Mouse (Mus musculus) lung, postnatal 0 days (tissue): ENCODE measurements around the gene Tex47. TPM values are rescaled to one million over a fixed set of nuclear protein-coding genes. Genes with fewer than 3 reads are reported as not detected.

Experiments used
- ATAC-seq: fragments of 200-750 bp; cut with Nextera tagmentation; 2 replicates; pipeline ENCODE4 v1.8.0; 2017; ENCODE audit warnings: moderate library complexity
- DNase-seq: peaks from one replicate; pipeline ENCODE4 v3.0.0-alpha.2; 2016; ENCODE audit warnings: low spot score
- H3K27ac ChIP-seq: fragments of 300-500 bp; sonication (generic); 2 replicates; pipeline ENCODE4 v1.5.1; 2014; ENCODE audit warnings: antibody characterized with exemption, mild to moderate bottlenecking, low read length, mixed read lengths
- H3K27me3 ChIP-seq: fragments of 300-500 bp; sonication (generic); replicated peaks from 2 replicates; pipeline ENCODE4 v1.6.1; 2014; ENCODE audit warnings: low read length, mixed read lengths; ENCODE audit not compliant: insufficient read depth
- H3K36me3 ChIP-seq: fragments of 300-500 bp; sonication (generic); 2 replicates; pipeline ENCODE4 v1.6.1; 2014; ENCODE audit warnings: low read length, mixed read lengths; ENCODE audit not compliant: insufficient read depth
- H3K4me1 ChIP-seq: fragments of 300-500 bp; sonication (generic); 2 replicates; pipeline ENCODE4 v1.6.1; 2014; ENCODE audit warnings: antibody characterized with exemption, low read depth, low read length, mixed read lengths; ENCODE audit not compliant: insufficient read depth
- H3K4me2 ChIP-seq: fragments of 300-500 bp; sonication (generic); replicated peaks from 2 replicates; pipeline ENCODE4 v1.6.1; 2014; ENCODE audit warnings: low read depth, mild to moderate bottlenecking, low read length, moderate library complexity, mixed read lengths
- H3K4me3 ChIP-seq: fragments of 300-500 bp; sonication (generic); 2 replicates; pipeline ENCODE4 v1.5.1; 2014; ENCODE audit warnings: low read depth, low read length
- H3K9ac ChIP-seq: fragments of 300-500 bp; sonication (generic); replicated peaks from 2 replicates; pipeline ENCODE4 v1.6.1; 2014; ENCODE audit warnings: low read depth, mild to moderate bottlenecking
- H3K9me3 ChIP-seq: fragments of 300-500 bp; sonication (generic); 2 replicates; pipeline ENCODE4 v1.6.1; 2016; ENCODE audit warnings: low read length, mixed read lengths
- CTCF ChIP-seq: IDR thresholded peaks from 2 replicates; pipeline ENCODE4 v1.5.1; 2016; ENCODE audit warnings: antibody characterized with exemption, mild to moderate bottlenecking
- EP300 ChIP-seq: IDR thresholded peaks from 2 replicates; pipeline ENCODE4 v1.6.1; 2016; ENCODE audit warnings: antibody characterized with exemption, mild to moderate bottlenecking, control low read depth
- WGBS: fragments of 180-500 bp; shearing (Covaris S2); extraction: QIAGEN DNeasy Blood & Tissue Kit; methylation state at CpG from one replicate; pipeline ENCODE4 v1.1.7; 2014; 5-methylcytosine and 5-hydroxymethylcytosine counted together
- polyA plus RNA-seq: library from polyadenylated mRNA; unstranded; fragments of >200 nt; fragmentation: Nextera tagmentation; extraction: Ambion mirVana; gene quantifications from 2 replicates; pipeline ENCODE4 v1.2.1, GENCODE M21; 2015

The Tex47 gene
- 0.05 and 0.10 TPM in 2 replicates for polyA plus RNA-seq

DNA sequence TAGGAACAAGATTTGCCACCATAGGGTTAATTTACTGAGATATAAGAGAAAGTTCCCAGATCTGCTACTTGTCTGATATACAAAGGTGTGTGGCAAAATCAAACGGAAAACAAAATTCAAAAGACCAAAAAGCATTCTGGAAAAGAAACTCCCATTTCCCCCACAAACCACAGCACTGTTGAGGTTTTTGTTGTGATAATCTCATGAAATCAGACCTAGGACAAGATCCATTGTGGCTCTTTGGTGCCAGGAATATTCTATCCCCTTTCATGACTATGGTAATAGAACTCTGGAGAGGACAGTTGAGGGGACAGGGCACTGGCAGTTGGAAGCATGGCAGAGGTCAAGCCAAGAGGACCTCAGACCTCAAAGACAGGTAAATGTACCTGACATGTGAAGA, at the start of gene Tex47:
TSS of gene Tex47 (plus strand) at position 301 of the 400 bp plus-strand sequence.
- Histone ChIP-seq H3K27me3 (no peaks in the 10 kb centered on the region), H3K9ac (no peak within 1 kb of the TSS), H3K36me3 (no peaks in the 10 kb centered on the region), H3K4me3 (no peak within 1 kb of the TSS), H3K4me2 (no peak within 1 kb of the TSS), H3K9me3 (no peaks in the 10 kb centered on the region), H3K27ac (no peak within 1 kb of the TSS), H3K4me1 (no peaks in the 10 kb centered on the region)
- ATAC-seq (no peak), DNase-seq (no peak)
- TF ChIP-seq CTCF: no peak
- no peak for TF ChIP-seq EP300
- WGBS: 77% methylated on average over 1 of the region's 1 CpGs

DNA sequence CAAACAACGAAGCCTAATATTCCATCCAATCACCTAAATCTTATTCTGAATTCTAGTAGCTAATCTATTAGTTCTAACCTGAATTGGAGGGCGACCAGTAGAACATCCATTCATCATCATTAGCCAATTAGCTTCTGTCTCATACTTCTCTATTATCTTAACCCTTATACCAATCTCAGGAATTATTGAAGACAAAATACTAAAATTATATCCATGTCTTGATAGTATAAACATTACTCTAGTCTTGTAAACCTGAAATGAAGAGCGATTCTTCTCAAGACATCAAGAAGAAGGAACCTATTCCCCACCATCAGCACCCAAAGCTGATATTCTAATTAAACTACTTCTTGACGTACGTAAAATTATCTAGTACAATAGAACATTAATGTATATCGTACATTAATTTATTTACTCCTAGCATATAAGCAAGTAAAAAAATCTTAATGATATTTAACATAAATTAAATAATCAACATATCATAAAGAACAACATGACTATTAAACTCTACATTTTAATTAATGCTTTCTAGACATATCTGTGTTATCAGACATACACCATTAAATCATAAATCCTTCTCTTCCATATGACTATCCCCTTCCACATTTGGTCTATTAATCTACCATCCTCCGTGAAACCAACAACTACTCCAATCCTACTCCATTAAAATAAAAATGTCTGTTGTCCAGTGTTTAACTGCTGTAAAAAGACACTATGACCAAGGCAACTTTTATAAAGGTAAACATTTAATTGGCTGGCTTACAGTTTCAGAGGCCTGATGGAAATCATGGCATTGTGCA, 27.1 kb upstream of the Tex47 start:
- Histone ChIP-seq H3K9me3 (no peaks in the 10 kb centered on the region), H3K4me3 (no peak overlapping the region), H3K4me2 (no peak overlapping the region), H3K9ac (no peak overlapping the region), H3K4me1 (no peaks in the 10 kb centered on the region), H3K36me3 (no peaks in the 10 kb centered on the region), H3K27ac (no peak overlapping the region), H3K27me3 (no peaks in the 10 kb centered on the region)
- WGBS: 82% methylated on average over 7 of the region's 7 CpGs
- TF ChIP-seq EP300: no peak
- TF ChIP-seq CTCF: no peak
- DNase-seq (no peak), ATAC-seq (no peak)

DNA sequence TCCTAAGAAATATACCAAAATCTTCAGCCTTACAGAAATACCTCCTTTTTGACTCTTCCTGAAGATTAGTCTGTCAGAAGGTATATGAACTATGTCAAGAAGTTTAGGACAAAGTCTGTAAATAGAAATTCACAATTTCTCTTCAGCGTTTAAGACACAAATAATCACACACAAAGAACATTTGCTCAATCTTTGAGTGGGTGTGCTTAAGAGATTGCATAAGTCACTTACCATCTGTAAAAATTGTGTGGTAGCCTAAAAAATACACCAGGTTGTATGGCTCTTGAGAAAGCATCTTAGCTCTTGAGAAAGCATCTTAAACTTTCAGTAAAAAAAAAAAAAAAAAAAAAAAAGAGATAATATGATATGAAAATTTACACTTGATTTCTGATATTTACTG, 19.6 kb upstream of the Tex47 start:
- H3K9me3 ChIP-seq: no peaks in the 10 kb centered on the region
- no peak overlapping the region for H3K27ac ChIP-seq
- no peak for TF ChIP-seq EP300
- TF ChIP-seq CTCF: no peak
- no peaks in the 10 kb centered on the region for H3K36me3 ChIP-seq
- 34% methylated on average over 1 of the region's 1 CpGs for WGBS
- H3K4me2 ChIP-seq: no peak overlapping the region
- no peak for DNase-seq
- ATAC-seq: no peak
- no peaks in the 10 kb centered on the region for H3K4me1 ChIP-seq
- no peaks in the 10 kb centered on the region for H3K27me3 ChIP-seq
- H3K4me3 ChIP-seq: no peak overlapping the region
- H3K9ac ChIP-seq: no peak overlapping the region

DNA sequence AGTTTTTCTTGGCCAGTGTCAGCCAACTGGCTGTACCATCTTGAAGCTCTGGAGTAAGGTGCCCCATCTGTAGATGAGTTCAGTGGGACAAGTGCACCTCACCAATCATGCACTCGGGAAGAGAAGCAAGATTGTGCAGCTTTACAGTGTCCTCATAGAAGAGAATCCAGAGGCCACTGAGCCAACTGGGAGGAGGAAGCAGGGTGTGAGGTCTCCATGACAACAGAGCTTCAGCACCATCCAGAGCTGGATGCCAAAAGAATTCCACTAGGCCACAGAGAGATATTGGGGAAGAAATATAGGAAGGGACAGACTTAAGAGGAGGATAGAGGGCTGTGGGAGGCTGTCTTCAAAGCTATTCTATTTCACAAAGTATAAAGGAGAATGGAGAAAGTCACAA, 950 bp upstream of the Tex47 start:
- TF ChIP-seq EP300 (no peak), CTCF (no peak)
- Histone ChIP-seq H3K4me2 (no peak overlapping the region), H3K36me3 (no peaks in the 10 kb centered on the region), H3K9me3 (no peaks in the 10 kb centered on the region), H3K27ac (no peak overlapping the region), H3K9ac (no peak overlapping the region), H3K4me1 (no peaks in the 10 kb centered on the region), H3K4me3 (no peak overlapping the region), H3K27me3 (no peaks in the 10 kb centered on the region)
- DNase-seq (peak; percentile 5), ATAC-seq (no peak)
- 42% methylated on average over 1 of the region's 1 CpGs for WGBS

DNA sequence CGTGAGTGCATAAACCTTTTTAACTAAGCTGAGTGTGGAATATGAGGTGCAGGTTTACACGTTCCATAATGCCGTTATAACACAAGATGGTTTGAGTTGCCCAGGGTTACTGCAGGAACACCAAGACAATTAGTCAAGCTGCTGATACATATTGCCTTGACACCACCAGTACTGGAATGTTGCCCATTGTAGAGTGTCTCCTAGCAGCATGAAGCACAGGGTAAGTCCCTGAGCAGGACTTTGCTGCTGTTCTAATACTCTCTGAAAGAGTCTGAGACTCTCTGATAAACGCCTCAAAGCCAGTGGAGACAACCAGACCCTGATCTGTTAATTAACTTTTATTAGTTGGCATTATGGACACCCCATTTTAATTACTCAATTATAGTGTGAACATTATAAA, 21.7 kb downstream of the Tex47 start:
- DNase-seq: no peak
- H3K4me2 ChIP-seq: no peak overlapping the region
- H3K9ac ChIP-seq: no peak overlapping the region
- WGBS: 74% methylated on average over 4 of the region's 4 CpGs
- H3K4me3 ChIP-seq: no peak overlapping the region
- TF ChIP-seq EP300: no peak
- TF ChIP-seq CTCF: no peak
- ATAC-seq: no peak
- no peaks in the 10 kb centered on the region for H3K4me1 ChIP-seq
- H3K27ac ChIP-seq: no peak overlapping the region
- no peaks in the 10 kb centered on the region for H3K27me3 ChIP-seq
- no peaks in the 10 kb centered on the region for H3K36me3 ChIP-seq
- H3K9me3 ChIP-seq: no peaks in the 10 kb centered on the region

DNA sequence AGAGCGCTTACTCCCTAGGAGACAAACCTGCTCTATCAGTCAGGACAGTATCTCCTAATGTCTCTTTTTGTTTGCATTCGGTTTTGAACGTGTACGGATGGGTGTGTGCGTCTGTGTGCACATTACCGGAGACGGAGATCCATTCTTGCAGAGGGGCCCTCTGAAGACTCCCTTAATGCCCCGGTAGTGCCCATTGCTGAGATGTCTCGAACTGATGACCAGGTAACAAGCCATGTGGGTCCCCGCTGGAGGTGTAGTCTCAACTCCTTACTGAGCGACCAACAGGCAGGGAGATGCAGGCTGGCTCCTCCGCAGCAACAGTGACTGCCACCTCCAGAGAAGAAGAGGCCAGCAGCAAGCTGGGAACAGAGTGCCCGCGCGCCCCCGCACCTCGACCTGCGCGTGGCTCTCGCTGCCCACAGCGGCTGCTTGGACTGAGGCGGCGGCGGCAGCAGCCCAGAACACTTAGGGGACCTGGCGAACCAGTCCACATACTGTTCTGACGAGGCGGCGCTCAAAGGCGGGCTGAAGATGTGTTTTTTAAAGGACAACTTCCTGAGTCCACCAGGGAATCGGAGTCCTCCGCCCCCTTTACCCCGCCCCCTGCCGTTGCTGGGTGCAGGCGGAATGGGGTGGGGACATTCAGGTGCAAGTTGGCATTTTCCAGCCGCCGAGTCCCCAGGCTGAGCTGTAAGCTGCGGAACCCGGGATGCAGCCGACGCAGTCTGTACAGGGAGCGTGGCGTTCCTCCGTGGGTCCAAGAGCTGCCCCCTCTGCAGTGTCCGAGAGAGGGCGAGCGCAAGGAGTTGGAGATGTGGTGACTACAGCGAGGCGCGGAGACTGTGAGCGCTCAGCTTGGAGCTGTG, 40.5 kb downstream of the Tex47 start, which contains the start of gene Zfp804b:
TSS of gene Zfp804b (minus strand) at position 612 of the 866 bp plus-strand sequence.
- H3K27ac ChIP-seq: no peak within 1 kb of the TSS
- H3K9ac ChIP-seq: no peak within 1 kb of the TSS
- ATAC-seq (peak; percentile 92), DNase-seq (peak; percentile 68)
- H3K9me3 ChIP-seq: no peaks in the 10 kb centered on the region
- H3K36me3 ChIP-seq: no peaks in the 10 kb centered on the region
- H3K4me1 ChIP-seq: no peaks in the 10 kb centered on the region
- peak within 1 kb of the TSS; percentile 45 for H3K4me3 ChIP-seq
- no peak for TF ChIP-seq EP300
- peak; percentile 49 for TF ChIP-seq CTCF
- peak within 1 kb of the TSS; percentile 79 for H3K4me2 ChIP-seq
- under 1% methylated on average over 50 of the region's 50 CpGs for WGBS
- no peaks in the 10 kb centered on the region for H3K27me3 ChIP-seq
